Mouse (Mus musculus): Measurements from ENCODE around the gene Filip1l.

Gene Filip1l

DNA sequence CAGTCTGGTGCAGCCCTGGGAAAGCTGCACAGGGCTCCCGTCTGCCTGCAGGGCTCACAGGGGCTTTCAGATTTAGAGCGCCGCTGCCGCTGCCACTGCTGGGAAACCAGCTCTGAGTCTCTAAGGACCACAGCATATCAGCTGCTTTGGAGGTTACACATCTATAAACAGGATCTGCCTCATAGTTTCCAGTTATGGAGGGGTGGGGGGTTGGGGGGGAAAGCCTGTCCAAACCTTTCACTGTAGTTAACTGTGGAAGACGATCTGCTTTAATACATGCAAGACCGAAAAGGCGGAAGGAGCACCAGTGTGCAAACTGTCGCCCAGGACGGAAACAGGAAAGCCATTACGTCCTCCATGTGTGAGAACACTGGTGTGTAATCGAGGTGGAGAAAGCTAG is 40.3 kb downstream of the Filip1l start:
- intact Hi-C loops (cut with DNase I) = no loop called here

DNA sequence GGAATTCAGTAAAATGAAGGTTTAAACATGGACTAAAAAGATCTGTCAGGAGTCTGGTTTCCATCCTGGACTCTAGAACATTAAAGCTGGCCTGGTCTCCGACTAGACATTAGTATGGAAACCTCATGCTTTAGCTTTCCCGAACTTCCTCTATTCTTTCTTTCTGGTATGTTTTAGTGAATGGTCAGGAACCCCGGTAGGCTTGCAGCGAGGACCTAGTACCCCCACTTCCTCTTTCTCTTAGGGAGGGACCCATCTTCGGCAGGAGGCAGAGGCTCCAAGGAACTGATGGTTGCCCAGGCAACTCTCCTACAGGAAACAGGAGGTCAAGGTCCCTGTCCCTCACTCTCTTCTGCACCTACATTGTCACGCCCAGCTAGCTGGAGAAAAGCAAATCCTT is 43.4 kb downstream of the Filip1l start:
- intact Hi-C loops (cut with DNase I) = loop anchor here (5.0 kb wide), 1 partner anchor 34 kb away; no protein-coding TSS in a partner anchor

DNA sequence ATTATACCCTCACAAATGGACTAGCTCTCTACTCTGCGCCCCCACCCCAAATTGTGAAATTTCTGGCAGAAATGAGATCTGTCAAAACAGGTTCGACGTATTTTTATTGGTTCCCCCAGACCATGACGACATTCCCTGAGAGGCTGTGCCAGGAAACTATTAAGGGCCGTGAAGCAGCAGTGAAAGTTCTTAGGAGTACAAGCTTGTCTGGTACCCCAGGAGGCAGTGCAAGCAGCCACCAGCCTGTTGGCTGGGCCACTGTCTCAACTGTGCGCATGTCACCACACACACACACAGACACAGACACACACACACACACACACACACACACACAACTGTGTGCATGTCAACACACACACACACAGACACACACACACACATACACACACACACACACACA is 45.0 kb downstream of the Filip1l start:
- intact Hi-C loops (cut with DNase I) = loop anchor here (5.0 kb wide), 1 partner anchor 36 kb away; no protein-coding TSS in a partner anchor

DNA sequence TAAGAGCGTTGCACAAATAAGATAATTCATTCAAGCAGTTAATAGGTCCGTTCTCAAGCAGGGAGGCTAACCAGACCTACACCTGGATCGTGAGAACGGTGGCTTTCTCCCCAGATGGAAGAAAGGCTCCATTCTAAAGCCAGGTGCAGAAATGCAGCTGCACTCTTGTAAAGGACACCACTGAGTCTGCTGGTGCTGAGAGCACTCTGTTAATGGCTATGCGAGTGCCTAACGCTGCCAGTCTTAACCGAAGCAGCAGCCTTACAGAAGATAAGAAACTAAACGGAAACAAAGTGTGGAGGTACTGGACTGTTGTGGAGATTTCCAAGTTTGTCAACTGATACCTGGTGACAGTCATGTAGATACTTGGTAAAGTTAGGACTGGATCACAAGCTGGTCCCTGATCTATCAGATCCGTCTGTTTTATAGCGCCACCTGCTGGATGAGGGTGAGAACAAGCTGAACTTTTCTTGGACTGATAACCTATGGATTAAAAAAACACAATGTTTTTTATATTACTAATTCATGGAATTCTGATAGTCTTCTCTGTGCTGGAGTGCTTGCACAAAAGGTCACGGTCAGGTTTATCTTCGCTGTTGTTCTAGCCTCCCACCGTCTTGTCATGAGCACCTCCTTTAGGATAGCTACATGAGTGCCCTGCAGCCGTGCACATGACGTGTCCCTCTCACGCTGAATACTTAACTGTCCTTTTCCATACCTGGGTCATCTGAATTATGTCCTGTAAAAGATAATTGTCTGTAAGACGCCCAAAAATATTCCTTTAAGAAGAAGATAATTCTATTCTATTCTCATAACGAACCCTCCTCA is 45.7 kb downstream of the Filip1l start:
- intact Hi-C loops (cut with DNase I) = loop anchor here (1.0 to 5.0 kb wide), 2 partner anchors 36 to 154 kb away; no protein-coding TSS in a partner anchor

DNA sequence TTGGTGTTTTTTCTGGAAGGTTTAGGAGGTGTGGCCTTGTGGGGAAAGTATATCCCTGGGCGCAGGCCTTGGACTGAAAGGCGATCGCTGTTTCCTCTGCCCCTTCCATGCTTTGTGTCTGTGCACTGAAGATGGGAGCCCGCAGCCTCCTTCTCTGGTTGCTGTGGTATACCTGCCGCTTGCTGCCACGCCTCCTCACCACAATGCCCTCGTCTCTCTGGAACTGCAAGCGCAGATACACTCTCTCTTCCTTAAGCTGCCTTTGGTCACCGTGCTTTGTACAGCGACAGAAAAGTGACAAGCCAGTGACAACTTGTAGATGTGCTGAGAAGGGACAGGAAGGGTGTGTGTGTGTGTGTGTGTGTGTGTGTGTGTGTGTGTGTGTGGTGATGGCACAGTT is 46.7 kb downstream of the Filip1l start:
- intact Hi-C loops (cut with DNase I) = loop anchor here (1.0 to 5.0 kb wide), 2 partner anchors 37 to 155 kb away; no protein-coding TSS in a partner anchor

DNA sequence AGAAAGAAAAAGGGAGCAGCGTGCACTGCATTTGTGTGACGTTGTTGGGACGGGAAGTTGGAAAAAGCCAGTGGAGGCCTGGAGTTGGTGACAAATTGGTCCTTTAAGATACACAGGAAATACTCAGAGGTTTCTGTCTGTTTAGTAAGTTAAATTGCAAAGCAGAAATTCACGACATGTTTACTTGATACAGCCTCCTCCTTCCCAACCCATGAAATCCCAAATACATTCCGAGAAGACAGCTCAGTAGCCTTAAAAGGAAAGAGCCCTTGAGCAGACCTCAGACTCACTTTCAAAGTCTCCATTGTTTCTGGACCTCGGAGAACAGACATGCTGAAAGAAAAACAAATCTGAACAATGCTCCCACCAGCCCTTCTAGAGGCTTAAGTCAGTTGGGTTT is 48.8 kb downstream of the Filip1l start:
- intact Hi-C loops (cut with DNase I) = loop anchor here (5.0 kb wide), 1 partner anchor 171 kb away; no protein-coding TSS in a partner anchor

DNA sequence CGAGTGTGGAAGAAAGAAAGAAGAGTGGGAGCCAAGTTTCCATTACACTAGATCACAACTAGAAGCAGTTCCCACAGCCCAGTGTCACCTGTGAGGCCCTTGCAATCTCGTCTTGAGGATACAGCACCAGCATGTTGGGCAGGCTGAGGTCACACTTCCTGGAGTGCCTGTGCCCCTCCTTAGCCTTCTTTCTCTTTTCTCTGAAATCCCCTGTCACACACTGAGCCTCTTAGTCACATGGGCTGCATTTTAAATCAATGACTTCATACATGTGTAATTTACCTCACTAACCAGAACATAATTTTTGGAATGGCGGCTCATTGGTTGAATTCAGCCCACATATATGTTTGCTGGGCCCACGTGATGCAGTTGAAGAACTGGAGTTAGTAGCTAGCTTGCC is 50.0 kb downstream of the Filip1l start:
- intact Hi-C loops (cut with DNase I) = loop anchor here (5.0 kb wide), 1 partner anchor 169 kb away; no protein-coding TSS in a partner anchor

DNA sequence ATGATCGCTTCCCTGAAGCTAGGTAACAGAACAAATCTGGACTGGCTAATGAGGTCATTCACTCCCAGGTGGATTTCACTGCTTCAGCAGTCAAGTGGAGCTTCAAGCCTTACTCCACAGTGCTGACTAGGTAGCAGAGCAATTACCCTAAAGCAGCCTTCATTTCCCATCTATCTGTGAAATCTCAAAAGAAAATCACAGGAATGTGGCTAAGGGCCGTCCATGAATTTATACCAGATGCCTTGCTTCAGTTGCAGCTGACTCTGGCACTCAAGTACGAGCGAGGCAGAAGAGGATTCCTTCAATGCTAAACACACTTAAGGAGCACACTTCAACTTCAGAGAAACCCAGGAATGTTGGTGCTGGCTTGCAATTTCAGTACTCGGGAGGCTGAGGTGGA is 50.9 kb downstream of the Filip1l start:
- intact Hi-C loops (cut with DNase I) = loop anchor here (5.0 kb wide), 1 partner anchor 168 kb away; no protein-coding TSS in a partner anchor

DNA sequence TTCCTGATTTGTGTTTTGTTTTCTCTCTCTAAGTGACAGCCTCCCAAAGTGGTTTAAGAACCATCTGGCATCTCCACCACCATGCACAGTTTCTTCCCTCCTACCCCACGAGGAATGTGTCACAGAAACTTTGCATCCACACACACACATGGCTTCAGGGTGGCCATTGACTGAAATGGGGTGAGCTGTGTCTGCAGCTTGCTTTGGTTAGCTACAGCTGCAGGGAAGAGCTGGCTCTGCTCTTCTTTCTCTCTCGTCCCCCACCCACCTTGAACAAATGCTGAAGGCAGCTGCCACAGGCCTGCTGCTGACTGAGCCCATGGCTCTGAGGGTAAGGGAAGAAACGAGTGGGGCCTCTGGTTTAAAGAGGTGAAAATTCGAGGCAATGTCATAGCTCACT is 59.9 kb downstream of the Filip1l start:
- intact Hi-C loops (cut with DNase I) = no loop called here

DNA sequence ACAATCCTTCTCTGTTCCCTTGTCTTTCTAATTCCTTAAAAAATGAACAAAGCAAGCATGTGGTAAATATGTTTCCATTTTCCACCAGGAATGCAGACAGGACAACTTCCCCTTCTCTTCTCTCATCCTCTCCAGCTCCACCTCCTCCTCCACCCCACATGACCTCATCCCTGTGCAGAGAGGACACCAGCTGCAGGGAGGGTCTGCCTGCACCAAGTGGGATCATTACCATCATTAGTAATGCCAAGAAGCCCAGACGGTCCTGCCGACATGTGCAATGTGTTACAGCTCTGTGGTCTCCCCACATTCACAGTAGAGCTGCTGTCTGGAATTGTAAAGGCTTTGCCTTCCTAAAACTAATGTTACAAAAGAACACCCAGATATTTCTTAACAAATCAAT is 63.2 kb downstream of the Filip1l start:
- intact Hi-C loops (cut with DNase I) = no loop called here

DNA sequence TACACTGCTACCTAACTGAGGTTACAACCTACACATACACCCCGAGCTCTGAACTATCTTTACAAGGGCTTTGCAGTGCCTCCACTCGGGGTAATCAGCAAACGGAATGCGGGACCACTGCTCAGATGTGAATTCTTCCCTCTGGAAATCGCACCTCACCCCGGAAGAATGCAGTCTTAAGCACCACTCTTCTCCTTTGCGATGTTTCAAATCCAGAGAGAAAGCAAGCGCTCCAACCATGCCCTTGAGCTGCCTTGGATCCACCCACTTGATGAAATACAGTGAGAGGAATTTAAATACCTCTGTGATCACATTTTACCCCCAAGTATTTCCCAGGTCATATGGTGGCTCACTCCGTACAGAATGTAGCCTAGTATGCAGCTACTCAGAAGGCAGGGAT is 64.1 kb downstream of the Filip1l start:
- intact Hi-C loops (cut with DNase I) = no loop called here

DNA sequence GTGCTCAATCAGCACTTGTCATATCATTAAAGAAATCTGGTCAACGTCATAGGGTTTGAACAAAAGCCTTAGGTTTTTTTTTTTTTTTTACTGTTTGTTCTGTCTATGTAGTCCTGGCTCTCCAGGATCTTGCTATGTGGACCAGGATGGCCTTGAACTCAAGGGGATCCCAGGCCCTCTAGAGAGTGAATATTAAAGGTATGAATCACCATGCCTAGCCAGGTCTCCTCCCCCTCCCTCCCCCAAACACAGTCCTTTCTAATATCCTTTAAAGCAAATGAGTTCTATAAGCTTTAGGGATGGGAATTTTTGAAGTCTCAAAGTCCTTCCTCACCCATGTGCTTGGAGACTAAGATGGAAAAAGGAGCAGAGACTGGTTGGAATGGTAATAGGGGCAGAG is 65.1 kb downstream of the Filip1l start:
- intact Hi-C loops (cut with DNase I) = no loop called here

DNA sequence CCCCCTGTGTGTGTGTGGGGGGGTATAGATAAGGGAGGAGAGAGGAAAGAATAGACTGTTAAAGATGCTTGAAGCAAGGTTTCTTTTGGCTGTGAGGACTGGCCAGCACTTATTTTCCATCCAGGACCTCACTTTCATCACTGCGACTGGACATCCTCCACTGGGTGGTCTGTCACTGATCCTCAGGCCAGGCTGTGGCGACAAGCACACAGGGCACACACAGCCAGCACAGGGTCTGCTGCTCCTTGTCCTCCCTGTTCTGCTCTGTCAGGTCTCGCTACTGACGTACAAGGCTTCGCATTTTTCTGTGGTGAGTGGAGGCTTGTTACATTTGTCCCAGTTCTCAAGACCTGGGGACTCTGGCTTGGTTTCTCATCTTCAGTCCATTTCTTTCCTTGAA is 66.4 kb downstream of the Filip1l start:
- intact Hi-C loops (cut with DNase I) = no loop called here

DNA sequence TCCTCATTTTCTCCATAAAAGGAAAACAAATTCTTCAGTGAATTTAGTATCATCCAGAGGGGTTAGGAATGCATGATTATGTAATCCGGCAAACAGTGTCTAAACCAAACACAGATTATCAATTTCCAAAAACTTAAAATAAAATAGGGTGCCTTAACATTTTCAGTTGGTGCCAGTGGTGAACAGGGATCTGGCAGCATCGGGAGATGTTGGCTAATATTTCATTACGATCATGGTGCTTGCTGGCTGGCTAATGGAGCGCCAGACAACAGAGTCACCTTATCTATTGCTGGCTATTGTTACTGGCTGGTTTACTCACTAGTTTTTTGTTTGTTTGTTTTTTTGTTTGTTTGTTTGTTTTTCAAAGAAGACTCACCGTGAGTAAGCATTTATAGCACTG is 67.0 kb downstream of the Filip1l start:
- intact Hi-C loops (cut with DNase I) = no loop called here

DNA sequence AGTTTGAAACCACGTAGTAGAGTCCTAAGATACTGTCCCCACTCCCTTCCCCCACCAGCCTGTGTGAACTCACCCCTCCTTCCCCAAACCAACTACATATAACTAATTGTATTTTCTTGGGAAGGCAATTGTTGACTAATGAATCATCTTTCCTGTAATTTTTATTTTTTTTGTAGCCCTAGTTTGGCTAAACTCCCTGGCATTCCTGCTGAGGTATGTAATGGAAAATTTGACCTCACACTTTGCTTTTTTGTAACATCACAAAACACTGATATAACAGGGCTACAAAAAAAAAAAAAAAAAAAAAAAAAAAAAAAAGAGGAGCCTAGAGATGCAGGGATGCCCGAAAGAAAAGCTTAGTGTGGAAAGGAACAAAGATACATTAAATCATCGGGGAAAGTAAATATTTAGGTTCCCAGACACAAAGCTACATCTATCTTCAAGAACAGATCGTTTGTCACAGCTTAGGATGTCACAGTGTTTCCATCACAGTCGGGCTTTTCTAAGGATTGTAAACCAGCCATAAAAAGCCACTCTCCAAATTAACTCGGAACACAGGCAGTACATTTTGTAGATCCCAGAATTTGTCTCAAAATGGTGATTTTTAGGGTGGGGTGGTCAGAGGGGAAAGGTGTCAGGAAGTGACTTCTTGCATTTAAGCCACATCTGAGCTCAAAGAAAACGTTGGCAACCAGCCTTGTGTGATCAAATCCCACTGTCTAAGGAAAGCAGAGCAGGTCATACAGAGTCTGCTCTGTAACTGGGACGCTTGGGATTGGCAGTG is 68.1 kb downstream of the Filip1l start:
- intact Hi-C loops (cut with DNase I) = no loop called here

DNA sequence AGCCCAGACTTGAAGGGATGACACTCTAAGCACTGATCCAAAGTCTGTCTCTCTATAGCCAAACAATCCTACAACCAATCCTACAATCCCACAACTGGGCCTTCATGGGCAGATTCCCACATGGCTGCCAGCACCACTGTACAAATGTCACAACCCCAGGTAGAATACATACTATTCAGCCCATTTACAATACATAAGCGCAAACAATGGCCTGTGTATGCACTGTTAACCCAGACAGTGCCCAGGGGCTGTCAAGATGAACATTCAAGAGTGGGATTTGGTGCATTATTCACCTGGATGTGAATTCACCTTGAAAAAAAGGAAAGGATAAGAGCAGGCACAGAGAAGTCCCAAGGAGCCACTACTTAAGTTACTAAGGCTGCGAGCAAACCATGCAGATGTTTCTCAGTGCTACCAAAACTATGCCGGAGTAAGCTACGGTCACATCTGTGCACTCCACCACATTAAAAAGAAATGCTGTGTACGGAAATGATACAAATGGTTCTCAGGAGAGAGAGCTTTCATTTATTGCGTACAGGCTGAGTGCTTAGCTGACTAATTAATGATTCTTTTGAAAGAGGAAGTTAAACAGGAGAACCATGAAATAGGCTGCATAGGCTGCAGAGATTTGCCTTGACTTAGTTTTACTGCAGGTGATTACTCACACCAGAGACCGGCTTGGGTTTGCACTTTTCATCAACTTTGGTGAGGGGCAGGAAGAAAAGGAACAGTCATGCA is 69.0 kb downstream of the Filip1l start:
- intact Hi-C loops (cut with DNase I) = no loop called here

DNA sequence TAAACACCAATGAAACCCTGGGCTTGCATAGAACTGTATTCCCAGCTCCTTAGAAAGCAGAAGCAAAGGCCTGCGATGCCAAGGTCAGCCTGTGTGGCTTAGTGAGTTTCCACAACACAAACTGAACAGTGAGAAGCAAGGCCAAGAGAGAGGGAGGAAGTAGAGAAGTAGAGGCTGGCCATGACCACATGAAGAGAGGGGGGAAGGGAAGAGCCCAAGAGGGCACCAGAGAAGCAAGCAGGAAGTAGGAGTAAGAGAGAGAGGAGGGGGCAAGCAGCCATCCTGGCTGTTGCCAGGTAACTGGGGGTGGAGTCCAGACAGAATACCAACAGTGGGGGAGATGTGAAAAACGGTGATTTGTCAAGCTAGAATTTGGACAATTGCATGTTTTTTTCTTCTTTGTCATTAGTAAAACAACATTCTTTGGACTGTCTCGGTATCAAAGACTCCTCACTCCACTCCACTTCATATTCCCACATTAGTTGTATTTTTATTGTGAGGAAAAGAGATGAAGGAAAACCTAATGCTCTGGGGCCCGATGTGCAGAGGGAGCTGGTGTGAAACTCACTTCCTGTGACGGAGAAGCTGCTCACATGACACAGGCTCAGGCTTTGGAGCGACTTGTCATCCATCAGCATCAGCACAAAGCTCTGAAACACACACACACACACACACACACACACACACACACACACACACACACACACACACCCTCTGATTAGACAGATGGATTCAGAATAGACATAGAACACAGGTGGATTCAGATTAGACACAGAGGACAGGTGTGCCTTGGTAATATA is 70.3 kb downstream of the Filip1l start:
- intact Hi-C loops (cut with DNase I) = no loop called here

DNA sequence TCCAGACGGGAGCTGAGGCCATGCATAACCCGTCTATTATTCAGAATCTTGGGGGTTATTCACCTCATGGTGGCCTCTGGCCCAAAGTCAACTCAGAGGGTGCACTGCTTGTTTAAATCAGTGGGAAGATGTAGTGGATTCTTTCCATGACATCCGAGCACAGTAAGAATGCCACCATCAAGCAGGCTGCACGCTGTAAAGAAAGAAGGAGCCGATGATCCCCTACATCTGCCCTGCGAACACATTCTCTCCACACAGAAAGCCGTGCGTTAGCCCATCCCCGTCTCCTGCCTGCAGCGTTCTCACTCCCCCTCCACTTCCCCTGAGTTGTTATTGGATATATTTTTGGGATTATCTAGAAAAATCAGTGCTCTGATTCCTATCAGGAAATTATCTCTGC is 73.8 kb downstream of the Filip1l start:
- intact Hi-C loops (cut with DNase I) = loop anchor here (5.0 kb wide), 1 partner anchor 919 kb away; no protein-coding TSS in a partner anchor

DNA sequence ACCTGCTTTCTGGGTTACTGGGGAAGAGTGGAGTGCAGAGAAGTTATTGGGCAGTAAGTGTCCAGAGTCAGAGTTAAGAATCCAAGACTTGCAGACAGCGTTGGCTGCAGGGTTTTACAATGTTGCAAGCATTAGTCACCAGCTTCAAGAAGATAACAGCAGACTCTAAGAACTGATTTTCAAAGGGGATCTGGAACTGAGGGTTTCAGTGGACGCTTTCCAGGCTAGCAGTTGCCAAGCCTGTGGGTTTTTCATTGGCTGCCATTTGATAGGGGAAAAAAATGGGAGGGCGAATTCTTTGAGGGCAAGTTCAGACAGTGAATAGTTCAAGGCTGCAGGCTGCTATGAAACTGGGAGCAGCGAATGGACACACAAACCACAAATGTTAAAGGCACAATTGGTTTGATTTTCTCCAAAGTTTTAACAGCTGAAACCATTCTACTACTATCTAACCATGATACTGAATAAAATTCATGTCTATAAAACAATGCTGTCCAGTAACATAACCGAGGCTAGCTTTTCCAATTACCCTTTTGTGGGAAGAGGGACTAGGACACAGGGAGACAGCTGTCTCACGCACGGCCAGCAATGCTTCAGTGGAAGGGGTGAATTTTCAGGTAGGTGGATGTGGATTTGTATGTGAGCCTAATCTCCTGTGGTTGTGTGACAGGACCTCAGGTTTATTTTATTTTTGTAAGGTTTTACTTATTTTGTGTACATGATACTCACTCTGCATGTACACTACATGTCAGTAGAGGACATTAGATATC is 74.8 kb downstream of the Filip1l start:
- intact Hi-C loops (cut with DNase I) = loop anchor here (5.0 kb wide), 1 partner anchor 920 kb away; no protein-coding TSS in a partner anchor

DNA sequence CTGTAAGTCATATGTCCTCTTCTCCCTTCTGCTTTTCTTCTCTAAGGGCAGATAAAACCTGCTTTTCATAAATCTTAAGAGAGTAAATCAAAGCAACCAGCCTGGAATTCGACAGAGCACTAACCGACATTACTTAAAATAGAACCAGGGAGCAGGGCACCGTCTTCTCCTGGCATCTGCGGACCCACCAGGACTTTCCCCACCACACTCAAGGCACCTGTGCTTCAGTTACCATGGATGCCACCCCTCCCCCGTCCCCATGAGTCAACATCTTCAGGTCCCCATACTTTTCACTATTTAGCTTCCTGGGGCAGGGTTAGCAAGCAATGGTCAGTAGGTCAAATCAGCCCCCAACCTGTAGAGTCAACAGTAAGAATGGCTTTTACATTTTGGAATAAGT is 76.1 kb downstream of the Filip1l start:
- intact Hi-C loops (cut with DNase I) = loop anchor here (5.0 kb wide), 1 partner anchor 922 kb away; no protein-coding TSS in a partner anchor

Measured in adrenal gland (tissue).